Mouse (Mus musculus) olfactory bulb, adult 2 months (tissue): ENCODE measurements at regions not wholly inside any gene's neighbourhood (a gene's known extent, or its start where the extent isn't known, plus 50 kb on each side); places are given as distances from the start of the nearest gene placed in this dataset.

Experiments used
- H3K27ac ChIP-seq: fragments of 200-500 bp; 2 replicates; pipeline ENCODE4 v1.5.1; 2012; ENCODE audit warnings: low read depth, low read length; ENCODE audit not compliant: insufficient read depth
- H3K4me1 ChIP-seq: fragments of 200-500 bp; 2 replicates; pipeline ENCODE4 v1.6.1; 2012; ENCODE audit warnings: low read length; ENCODE audit not compliant: control insufficient read depth, insufficient read depth
- H3K4me3 ChIP-seq: fragments of 200-500 bp; 2 replicates; pipeline ENCODE4 v1.5.1; 2012; ENCODE audit warnings: mild to moderate bottlenecking, low read depth, low read length, moderate library complexity; ENCODE audit not compliant: insufficient read depth
- CTCF ChIP-seq: fragments of 200-500 bp; IDR thresholded peaks from 2 replicates; pipeline ENCODE4 v1.5.1; 2012; ENCODE audit warnings: low read depth, mild to moderate bottlenecking, low read length, moderate library complexity; ENCODE audit not compliant: insufficient read depth
- POLR2A ChIP-seq: fragments of 200-500 bp; IDR thresholded peaks from 2 replicates; pipeline ENCODE4 v1.6.1; 2012; ENCODE audit warnings: mild to moderate bottlenecking, low read depth, low read length, moderate library complexity; ENCODE audit not compliant: insufficient read depth
- WGBS: fragments of 180-500 bp; shearing (Covaris S2); methylation state at CpG from one replicate; pipeline ENCODE4 v1.1.7; 2018; 5-methylcytosine and 5-hydroxymethylcytosine counted together

DNA sequence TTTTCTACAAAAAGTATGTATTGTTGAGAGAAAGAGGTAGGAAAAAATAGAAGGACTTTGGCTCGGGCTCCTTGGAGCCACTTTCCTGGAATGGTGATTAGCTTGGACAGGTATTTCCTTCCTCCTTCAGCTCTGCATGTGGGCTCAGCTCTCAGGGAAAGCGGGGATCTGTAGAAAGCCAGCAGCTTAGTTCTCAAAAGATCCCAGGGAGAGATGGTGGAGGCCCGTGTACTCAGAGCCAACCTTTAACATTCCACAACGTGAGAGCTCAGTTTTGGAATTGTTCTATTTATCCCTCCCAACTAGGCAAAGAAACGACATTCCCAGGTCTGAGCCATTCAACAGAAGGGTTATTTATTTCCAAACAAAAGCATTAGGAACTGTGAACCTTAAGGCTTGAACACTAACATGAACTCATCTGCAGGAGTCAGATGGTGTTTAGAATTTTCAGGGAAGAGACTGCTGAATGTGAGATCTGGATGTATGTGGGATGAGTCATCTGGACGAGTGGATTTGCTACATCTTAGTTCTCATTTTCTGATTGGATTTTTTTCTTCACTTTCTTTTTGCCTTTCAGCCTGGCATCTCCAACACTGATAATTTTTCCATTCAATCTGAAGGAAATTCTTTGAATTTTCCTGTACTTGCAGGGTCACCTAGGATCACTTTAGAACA is 428.6 kb upstream of the Tnp1 start:
- Histone ChIP-seq H3K4me1 (no peaks in the 10 kb centered on the region), H3K27ac (no peak overlapping the region), H3K4me3 (no peak overlapping the region)
- TF ChIP-seq POLR2A (no peak), CTCF (no peak)
- WGBS = 50% methylated on average over 6 of the region's 6 CpGs

DNA sequence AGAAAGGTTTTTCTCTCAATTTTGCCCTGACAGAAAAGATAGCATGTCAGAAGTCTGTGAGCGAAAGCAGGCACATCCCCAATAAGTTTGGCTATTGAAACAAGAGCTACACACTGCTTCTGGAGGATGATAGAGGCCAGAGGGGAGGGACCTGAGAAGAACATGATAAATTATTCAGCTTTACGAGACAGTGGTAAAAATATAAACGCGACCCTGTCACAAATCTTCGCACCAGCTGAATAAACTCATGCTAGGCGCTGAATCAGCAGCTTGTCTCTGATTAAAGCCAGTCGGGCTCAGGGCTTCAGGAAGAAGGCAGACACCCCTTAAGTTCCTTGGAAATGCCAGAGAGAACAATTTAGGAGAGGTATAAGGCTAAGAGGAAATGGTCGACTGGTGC is 422.7 kb upstream of the Tnp1 start:
- 62% methylated on average over 8 of the region's 8 CpGs for WGBS
- H3K4me3 ChIP-seq = no peak overlapping the region
- TF ChIP-seq POLR2A (no peak), CTCF (no peak)
- H3K27ac ChIP-seq = no peak overlapping the region
- no peaks in the 10 kb centered on the region for H3K4me1 ChIP-seq

DNA sequence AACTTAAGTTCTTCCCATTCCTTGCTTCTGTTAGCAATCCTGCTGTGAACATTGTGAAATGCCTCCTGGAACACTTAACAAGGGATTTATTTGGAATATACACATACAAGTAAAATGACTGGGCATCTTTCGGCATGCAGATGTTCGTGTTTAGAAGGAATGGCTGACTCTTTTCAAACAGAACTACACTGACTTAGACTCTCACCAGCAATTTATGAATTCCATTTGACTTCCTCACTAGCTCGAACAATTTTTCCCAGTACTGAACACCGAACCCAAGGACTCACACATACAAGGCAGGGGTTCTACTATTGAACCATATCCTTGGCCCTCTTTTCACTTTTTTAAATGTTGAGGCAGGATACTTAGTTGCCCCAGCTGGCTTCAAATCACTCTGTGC is 412.4 kb upstream of the Tnp1 start:
- WGBS = 91% methylated on average over 4 of the region's 4 CpGs
- H3K4me1 ChIP-seq = no peaks in the 10 kb centered on the region
- no peak for TF ChIP-seq POLR2A
- TF ChIP-seq CTCF = no peak
- no peak overlapping the region for H3K4me3 ChIP-seq
- no peak overlapping the region for H3K27ac ChIP-seq

DNA sequence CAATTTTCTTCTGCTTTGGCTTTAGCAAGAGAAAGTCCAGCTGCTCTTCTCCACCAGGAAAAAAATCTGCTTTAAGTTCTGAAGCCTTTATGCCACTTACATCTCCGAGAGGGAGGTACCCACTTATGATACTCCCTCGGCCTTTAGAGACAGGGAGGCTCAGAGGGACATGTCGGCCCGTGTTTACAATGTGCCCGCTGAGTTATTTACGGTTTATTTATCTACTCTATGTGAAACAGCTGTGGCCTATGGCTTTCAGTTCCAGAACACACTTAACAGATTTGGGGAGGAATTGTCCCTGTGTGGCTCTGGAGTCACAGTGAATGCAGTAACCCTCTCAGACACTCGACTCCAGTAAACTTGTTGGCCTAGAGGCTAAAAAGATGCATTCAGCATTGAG is 409.3 kb upstream of the Tnp1 start:
- Histone ChIP-seq H3K4me3 (no peak overlapping the region), H3K27ac (no peak overlapping the region), H3K4me1 (no peaks in the 10 kb centered on the region)
- no peak for TF ChIP-seq POLR2A
- WGBS = 70% methylated on average over 7 of the region's 7 CpGs

DNA sequence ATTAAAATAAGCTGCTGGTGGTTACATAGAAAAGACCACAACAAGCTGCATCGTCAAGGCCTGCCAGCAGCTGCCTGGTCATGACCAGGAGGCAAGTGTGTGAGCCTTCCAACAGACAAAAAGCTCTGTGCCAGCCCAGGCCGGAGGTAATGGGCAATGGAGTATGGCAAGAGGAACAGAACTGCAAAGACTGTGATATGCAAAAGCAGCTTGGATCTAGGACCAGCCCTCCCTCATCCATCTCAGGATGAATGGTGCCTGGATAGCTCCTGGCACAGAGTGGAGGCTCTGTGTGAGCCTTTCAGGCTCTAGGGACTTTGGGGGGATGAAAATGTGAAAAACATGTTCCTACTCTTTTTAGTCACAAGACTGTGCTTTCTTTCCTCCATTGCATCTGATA is 402.5 kb upstream of the Tnp1 start:
- TF ChIP-seq POLR2A (no peak), CTCF (no peak)
- WGBS = 38% methylated on average over 2 of the region's 2 CpGs
- H3K4me1 ChIP-seq = no peaks in the 10 kb centered on the region
- H3K4me3 ChIP-seq = no peak overlapping the region
- H3K27ac ChIP-seq = no peak overlapping the region

DNA sequence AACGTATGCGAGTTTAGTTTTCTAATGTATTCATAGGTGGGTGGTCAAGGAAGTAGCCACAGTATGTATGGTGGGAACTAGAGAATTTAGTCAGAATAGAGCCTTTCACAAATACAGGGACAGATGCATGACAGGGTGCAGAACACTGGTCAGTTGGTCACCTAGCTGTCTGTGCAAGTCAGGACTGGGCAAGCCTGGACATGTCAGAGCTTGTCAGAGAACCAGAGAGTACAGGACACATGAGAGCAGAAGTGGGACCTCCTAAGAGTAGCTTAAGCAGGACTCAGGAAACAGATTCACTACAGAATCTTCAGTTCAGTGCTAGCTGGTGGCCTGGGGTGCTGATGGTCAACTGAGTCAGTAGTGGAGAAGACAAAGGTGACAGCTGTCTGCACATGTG is 395.7 kb upstream of the Tnp1 start:
- no peaks in the 10 kb centered on the region for H3K4me1 ChIP-seq
- 97% methylated on average over 2 of the region's 2 CpGs for WGBS
- no peak overlapping the region for H3K4me3 ChIP-seq
- no peak overlapping the region for H3K27ac ChIP-seq
- no peak for TF ChIP-seq CTCF
- TF ChIP-seq POLR2A = no peak

DNA sequence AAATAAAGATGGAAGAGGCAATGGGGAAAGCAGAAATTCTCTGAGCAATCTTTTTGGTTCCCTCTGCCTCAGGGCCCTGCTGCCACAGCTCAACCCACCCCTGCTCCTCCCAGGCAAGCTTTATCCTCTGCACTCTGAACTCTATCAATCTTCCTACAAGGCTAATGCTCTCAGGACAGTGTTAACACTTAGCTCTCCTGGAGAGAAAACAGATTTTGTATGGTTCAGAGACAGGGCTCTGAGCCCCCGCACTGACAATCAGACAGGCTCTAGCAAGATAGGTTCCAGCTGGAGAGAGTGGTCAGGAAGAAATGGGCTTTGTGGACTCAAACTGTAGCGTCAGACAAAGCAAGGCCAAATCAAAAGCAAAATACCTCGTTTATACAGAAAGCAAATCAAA is 383.5 kb upstream of the Tnp1 start:
- no peaks in the 10 kb centered on the region for H3K4me1 ChIP-seq
- no peak for TF ChIP-seq CTCF
- TF ChIP-seq POLR2A = no peak
- no peak overlapping the region for H3K27ac ChIP-seq
- H3K4me3 ChIP-seq = no peak overlapping the region
- WGBS = 80% methylated on average over 3 of the region's 3 CpGs

DNA sequence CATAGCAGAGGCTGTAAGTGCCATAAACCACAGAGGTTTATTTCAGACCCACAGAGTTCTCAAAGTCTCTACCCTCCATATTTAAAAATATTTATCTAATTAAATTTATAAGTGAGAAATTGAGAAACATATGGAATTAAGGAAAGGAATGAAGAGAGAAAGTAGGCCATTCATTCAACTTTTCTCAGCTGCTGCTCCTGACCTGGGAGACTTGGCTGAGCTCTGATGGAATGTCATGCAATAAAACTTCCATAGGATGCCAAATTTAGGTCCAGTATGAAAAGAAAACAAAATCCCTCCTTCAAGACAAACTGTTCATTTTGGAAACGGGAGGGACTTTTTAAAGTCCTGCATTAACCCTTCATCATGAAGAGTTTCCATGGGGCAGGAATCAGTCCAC is 379.3 kb upstream of the Tnp1 start:
- H3K4me3 ChIP-seq = no peak overlapping the region
- 64% methylated on average over 1 of the region's 1 CpGs for WGBS
- no peak for TF ChIP-seq CTCF
- no peak for TF ChIP-seq POLR2A
- no peaks in the 10 kb centered on the region for H3K4me1 ChIP-seq
- no peak overlapping the region for H3K27ac ChIP-seq

DNA sequence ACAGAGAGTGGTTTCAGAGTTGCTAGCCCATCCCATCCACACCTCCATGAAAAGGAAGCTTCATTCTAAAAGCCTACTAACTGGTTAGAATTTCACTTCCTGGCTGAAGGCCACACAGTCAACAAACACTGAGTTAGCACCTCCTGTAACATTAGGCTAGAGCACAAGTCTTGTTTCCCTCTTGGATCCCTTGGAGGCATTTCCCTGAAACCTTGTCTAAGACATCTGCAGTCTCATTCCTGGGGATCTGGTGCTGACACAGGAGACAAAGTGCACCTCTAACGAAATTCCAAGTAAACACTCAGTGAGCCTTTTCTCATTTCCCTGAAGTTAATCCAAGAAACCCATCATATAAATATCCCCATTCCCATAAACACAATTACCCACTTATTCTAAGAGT is 378.8 kb upstream of the Tnp1 start:
- Histone ChIP-seq H3K4me1 (no peaks in the 10 kb centered on the region), H3K27ac (no peak overlapping the region), H3K4me3 (no peak overlapping the region)
- TF ChIP-seq POLR2A = no peak
- no peak for TF ChIP-seq CTCF
- WGBS = 81% methylated on average over 1 of the region's 1 CpGs

DNA sequence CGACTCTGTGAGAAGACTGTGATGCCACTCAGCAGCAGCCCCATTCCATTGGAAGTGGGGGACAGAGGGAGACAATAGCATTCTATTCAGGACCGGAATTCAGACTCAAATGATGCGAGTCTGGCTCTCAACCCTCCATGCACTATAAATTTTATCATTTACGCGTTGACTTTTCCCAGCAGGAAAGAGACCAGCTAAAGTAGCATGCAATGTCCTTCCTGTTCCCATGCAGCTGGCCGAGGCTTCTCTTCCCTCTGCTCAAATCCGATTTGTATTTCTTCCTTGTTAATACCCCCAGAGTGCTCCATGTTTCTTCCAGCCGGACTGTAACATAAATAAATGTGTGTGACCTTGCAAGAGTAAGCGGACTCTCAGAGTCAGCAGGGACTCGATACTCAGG is 376.4 kb upstream of the Tnp1 start:
- TF ChIP-seq CTCF (no peak), POLR2A (no peak)
- Histone ChIP-seq H3K4me1 (no peaks in the 10 kb centered on the region), H3K27ac (no peak overlapping the region), H3K4me3 (no peak overlapping the region)
- 87% methylated on average over 10 of the region's 10 CpGs for WGBS
